Mouse (Mus musculus) heart, adult 2 months (tissue): Measurements from ENCODE around the gene Gsdma2.

Experiments used
- EP300 ChIP-seq: fragments of 200-500 bp; IDR thresholded peaks from 2 replicates; pipeline ENCODE4 v1.6.1; 2011; ENCODE audit warnings: low read depth, low read length, control low read depth; ENCODE audit not compliant: insufficient read depth
- POLR2A ChIP-seq: fragments of 200-500 bp; IDR thresholded peaks from 2 replicates; pipeline ENCODE4 v1.6.1; 2011; ENCODE audit warnings: mild to moderate bottlenecking, low read depth, low read length, control low read depth; ENCODE audit not compliant: insufficient read depth

GRCm38 (mm10) chr11:98693746-98694145, 47.2 kb downstream of the Gsdma2 start:
- no peak for TF ChIP-seq EP300
- TF ChIP-seq POLR2A, result no peak
